Mouse (Mus musculus): ENCODE results near the gene Gna14.

Gna14 gene

GRCm38 (mm10) chr19:16506711-16507364 is 71.3 kb downstream of the Gna14 start:
- intact Hi-C loops (cut with DNase I), result no loop called here

GRCm38 (mm10) chr19:16510343-16511080 is 75.0 kb downstream of the Gna14 start:
- intact Hi-C loops (cut with DNase I), result no loop called here

- intact Hi-C loops (cut with DNase I), result no loop called here
Measured at GRCm38 (mm10) chr19:16511081-16511420, 75.5 kb downstream of the Gna14 start.

GRCm38 (mm10) chr19:16514201-16514600 is 78.6 kb downstream of the Gna14 start:
- intact Hi-C loops (cut with DNase I), result no loop called here

- intact Hi-C loops (cut with DNase I), result no loop called here
Measured at GRCm38 (mm10) chr19:16518569-16518968, 83.0 kb downstream of the Gna14 start.

- intact Hi-C loops (cut with DNase I), result no loop called here
Measured at GRCm38 (mm10) chr19:16520608-16521007, 85.0 kb downstream of the Gna14 start.

GRCm38 (mm10) chr19:16526302-16526880 is 90.8 kb downstream of the Gna14 start:
- intact Hi-C loops (cut with DNase I), result loop anchor here (5.0 kb wide), 1 partner anchor 89 kb away; the partner anchor contains the start of gene Gna14

GRCm38 (mm10) chr19:16527031-16527430 is 91.5 kb downstream of the Gna14 start:
- intact Hi-C loops (cut with DNase I), result loop anchor here (5.0 kb wide), 1 partner anchor 90 kb away; the partner anchor contains the start of gene Gna14

- intact Hi-C loops (cut with DNase I), result loop anchor here (5.0 kb wide), 1 partner anchor 91 kb away; the partner anchor contains the start of gene Gna14
Measured at GRCm38 (mm10) chr19:16528225-16528828, 92.8 kb downstream of the Gna14 start.

GRCm38 (mm10) chr19:16529293-16529920 is 93.8 kb downstream of the Gna14 start:
- intact Hi-C loops (cut with DNase I), result loop anchor here (5.0 kb wide), 1 partner anchor 92 kb away; the partner anchor contains the start of gene Gna14

- intact Hi-C loops (cut with DNase I), result loop anchor here (5.0 to 10.0 kb wide), 2 partner anchors 93 to 175 kb away; partner anchors contain the start of gene Gna14
Measured at GRCm38 (mm10) chr19:16529999-16530398, 94.4 kb downstream of the Gna14 start.

GRCm38 (mm10) chr19:16534311-16534710 is 98.7 kb downstream of the Gna14 start:
- intact Hi-C loops (cut with DNase I), result loop anchor here (10.0 kb wide), 1 partner anchor 180 kb away; no protein-coding TSS in a partner anchor

- intact Hi-C loops (cut with DNase I), result loop anchor here (10.0 kb wide), 1 partner anchor 184 kb away; no protein-coding TSS in a partner anchor
Measured at GRCm38 (mm10) chr19:16538416-16538815, 102.9 kb downstream of the Gna14 start.

- intact Hi-C loops (cut with DNase I), result no loop called here
Measured at GRCm38 (mm10) chr19:16543688-16544087, 108.1 kb downstream of the Gna14 start.

GRCm38 (mm10) chr19:16556988-16557387 is 121.4 kb downstream of the Gna14 start:
- intact Hi-C loops (cut with DNase I), result no loop called here

- intact Hi-C loops (cut with DNase I), result no loop called here
Measured at GRCm38 (mm10) chr19:16557971-16558370, 122.4 kb downstream of the Gna14 start.

- intact Hi-C loops (cut with DNase I), result no loop called here
Measured at GRCm38 (mm10) chr19:16558570-16558969, 123.0 kb downstream of the Gna14 start.

- intact Hi-C loops (cut with DNase I), result no loop called here
Measured at GRCm38 (mm10) chr19:16559243-16559896, 123.8 kb downstream of the Gna14 start.

GRCm38 (mm10) chr19:16562676-16563075 is 127.1 kb downstream of the Gna14 start:
- intact Hi-C loops (cut with DNase I), result no loop called here

- intact Hi-C loops (cut with DNase I), result no loop called here
Measured at GRCm38 (mm10) chr19:16576790-16577189, 141.2 kb downstream of the Gna14 start.
